Mouse (Mus musculus) ovary, postnatal 36 days (tissue): Measurements from ENCODE around the gene Jdp2.
"Not testable (repeated sequence)": the region's sequence is repeated elsewhere in the genome, so short reads cannot be mapped to it uniquely, and the experiment has no call there.

Experiments used
- DNase-seq: peaks from one replicate; pipeline ENCODE4 v3.0.0; 2022; ENCODE audit warnings: low spot score, mixed read lengths

Jdp2 gene

GRCm38 (mm10) chr12:85638541-85639325 lies 39.9 kb downstream of the Jdp2 start:
- DNase-seq: no peak

- peak; percentile 76 for DNase-seq
Measured at GRCm38 (mm10) chr12:85639326-85640008, 40.6 kb downstream of the Jdp2 start.

GRCm38 (mm10) chr12:85640852-85641563 lies 42.2 kb downstream of the Jdp2 start:
- no peak for DNase-seq

GRCm38 (mm10) chr12:85641564-85641931 lies 42.7 kb downstream of the Jdp2 start:
- no peak for DNase-seq

GRCm38 (mm10) chr12:85643735-85644134 lies 44.9 kb downstream of the Jdp2 start:
- no peak for DNase-seq

- no peak for DNase-seq
Measured at GRCm38 (mm10) chr12:85645664-85646063, 46.8 kb downstream of the Jdp2 start.

- DNase-seq: no peak
Measured at GRCm38 (mm10) chr12:85647346-85647745, 48.5 kb downstream of the Jdp2 start.

- no peak for DNase-seq
Measured at GRCm38 (mm10) chr12:85647955-85648354, 49.1 kb downstream of the Jdp2 start.

GRCm38 (mm10) chr12:85659319-85659718 lies 60.5 kb downstream of the Jdp2 start:
- DNase-seq: peak; percentile 41

GRCm38 (mm10) chr12:85660855-85661254 lies 62.0 kb downstream of the Jdp2 start:
- DNase-seq: no peak

- DNase-seq: not testable (repeated sequence)
Measured at GRCm38 (mm10) chr12:85662232-85662631, 63.4 kb downstream of the Jdp2 start.

- DNase-seq: peak; percentile 72
Measured at GRCm38 (mm10) chr12:85662896-85663295, 64.1 kb downstream of the Jdp2 start.

- no peak for DNase-seq
Measured at GRCm38 (mm10) chr12:85666112-85666511, 67.3 kb downstream of the Jdp2 start.

GRCm38 (mm10) chr12:85667071-85667470 lies 68.2 kb downstream of the Jdp2 start:
- DNase-seq: no peak

- DNase-seq: no peak
Measured at GRCm38 (mm10) chr12:85668696-85669095, 69.9 kb downstream of the Jdp2 start.

- no peak for DNase-seq
Measured at GRCm38 (mm10) chr12:85670080-85670479, 71.3 kb downstream of the Jdp2 start.

GRCm38 (mm10) chr12:85673914-85674313 lies 75.1 kb downstream of the Jdp2 start:
- DNase-seq: no peak

GRCm38 (mm10) chr12:85679117-85679516 lies 80.3 kb downstream of the Jdp2 start:
- no peak for DNase-seq

- DNase-seq: no peak
Measured at GRCm38 (mm10) chr12:85679808-85680207, 81.0 kb downstream of the Jdp2 start.

GRCm38 (mm10) chr12:85682328-85682727 lies 83.5 kb downstream of the Jdp2 start:
- no peak for DNase-seq

- no peak for DNase-seq
Measured at GRCm38 (mm10) chr12:85684411-85685275, 85.8 kb downstream of the Jdp2 start.
